Mouse (Mus musculus) liver, embryonic 12.5 days (tissue): ENCODE results near the gene Atg16l2. TPM values are rescaled to one million over a fixed set of nuclear protein-coding genes. Genes with fewer than 3 reads are reported as not detected.
A peak's percentile ranks its signal among the peaks of the same experiment; 100 is the strongest.

ENCODE experiments used
- ATAC-seq: fragments of 200-750 bp; cut with Nextera tagmentation; 2 replicates; pipeline ENCODE4 v1.8.0; 2017; ENCODE audit warnings: moderate number of reproducible peaks, mild to moderate bottlenecking, moderate library complexity
- H3K27ac ChIP-seq: fragments of 300-500 bp; sonication (generic); 2 replicates; pipeline ENCODE4 v1.5.1; 2016; ENCODE audit warnings: mild to moderate bottlenecking
- H3K27me3 ChIP-seq: fragments of 300-500 bp; sonication (generic); replicated peaks from 2 replicates; pipeline ENCODE4 v1.6.1; 2016; ENCODE audit warnings: mild to moderate bottlenecking, moderate library complexity
- H3K36me3 ChIP-seq: fragments of 300-500 bp; sonication (generic); 2 replicates; pipeline ENCODE4 v1.6.1; 2016; ENCODE audit warnings: mild to moderate bottlenecking, moderate library complexity
- H3K4me1 ChIP-seq: fragments of 300-500 bp; sonication (generic); 2 replicates; pipeline ENCODE4 v1.6.1; 2016
- H3K4me2 ChIP-seq: fragments of 300-500 bp; sonication (generic); 2 replicates; pipeline ENCODE4 v1.6.1; 2016; ENCODE audit warnings: mild to moderate bottlenecking, moderate library complexity
- H3K4me3 ChIP-seq: fragments of 300-500 bp; sonication (generic); 2 replicates; pipeline ENCODE4 v1.5.1; 2016; ENCODE audit warnings: mild to moderate bottlenecking, moderate library complexity
- H3K9ac ChIP-seq: fragments of 300-500 bp; sonication (generic); 2 replicates; pipeline ENCODE4 v1.6.1; 2016; ENCODE audit warnings: mild to moderate bottlenecking, moderate library complexity
- H3K9me3 ChIP-seq: fragments of 300-500 bp; sonication (generic); replicated peaks from 2 replicates; pipeline ENCODE4 v1.6.1; 2016; ENCODE audit warnings: mild to moderate bottlenecking, moderate library complexity
- WGBS: fragments of 180-500 bp; shearing (Covaris S2); methylation state at CpG from one replicate; pipeline ENCODE4 v1.1.7; 2016; ENCODE audit not compliant: insufficient replicate concordance; 5-methylcytosine and 5-hydroxymethylcytosine counted together
- polyA plus RNA-seq: library from polyadenylated mRNA; unstranded; fragments of >200 nt; fragmentation: Nextera tagmentation; extraction: Ambion mirVana; gene quantifications from 2 replicates; pipeline ENCODE4 v1.2.1, GENCODE M21; 2016

The Atg16l2 gene
- polyA plus RNA-seq, 1 experiment from 2014 or later: 5.7 TPM

DNA sequence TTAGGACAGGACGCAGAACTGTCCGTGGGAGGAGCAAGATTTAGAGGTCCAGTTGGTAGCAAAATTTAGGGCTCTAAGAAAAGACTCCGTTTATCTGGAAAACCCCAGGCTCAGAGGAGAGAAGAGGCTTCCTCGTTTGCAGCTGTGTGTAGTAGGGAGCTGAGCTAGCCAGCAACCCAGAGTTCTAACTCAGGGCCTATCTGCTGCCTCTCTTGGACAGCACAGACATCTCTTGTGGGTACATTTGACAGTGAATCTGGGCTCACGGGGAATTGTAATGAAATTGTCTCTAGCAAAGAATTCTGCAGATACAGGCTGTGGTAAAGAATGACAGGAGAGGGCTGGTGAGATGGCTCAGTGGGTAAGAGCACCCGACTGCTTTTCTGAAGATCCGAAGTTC lies 640 bp upstream of the Atg16l2 start:
- Histone ChIP-seq H3K27ac (no peak overlapping the region), H3K36me3 (no peaks in the 10 kb centered on the region), H3K4me1 (peaks cover 30% of the 10 kb centered on the region), H3K27me3 (peaks cover 46% of the 10 kb centered on the region), H3K4me2 (peak overlapping the region; percentile 97), H3K4me3 (peak overlapping the region; percentile 69), H3K9ac (no peak overlapping the region), H3K9me3 (no peaks in the 10 kb centered on the region)
- WGBS: 48% methylated on average over 7 of the region's 7 CpGs
- ATAC-seq: no peak

DNA sequence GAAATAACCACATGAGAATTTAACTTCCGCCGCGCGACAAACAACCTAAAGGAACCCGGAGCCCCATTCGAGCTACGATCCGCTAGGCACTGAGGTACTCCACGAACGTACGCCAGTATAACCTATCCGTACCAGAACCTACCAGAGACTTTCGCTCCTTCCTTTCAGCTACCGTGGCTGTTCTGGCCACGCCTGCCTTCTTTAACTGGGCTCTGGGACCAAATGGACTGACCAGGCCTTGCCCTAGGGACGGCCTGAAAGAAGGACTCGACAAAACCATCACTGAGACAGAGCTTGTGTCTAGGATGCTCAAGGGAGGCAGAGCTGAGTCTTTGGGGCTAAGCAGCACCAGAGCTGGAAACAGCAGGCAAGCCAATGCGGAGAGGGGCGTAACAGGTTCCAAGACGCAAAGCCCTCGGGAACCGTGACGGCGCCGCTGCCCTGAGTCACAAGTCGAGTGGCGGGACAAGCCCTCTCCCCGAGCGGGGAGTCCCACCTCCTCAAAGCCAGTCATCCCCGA lies 630 bp downstream of the Atg16l2 start:
- H3K27me3 ChIP-seq: peaks cover 58% of the 10 kb centered on the region

DNA sequence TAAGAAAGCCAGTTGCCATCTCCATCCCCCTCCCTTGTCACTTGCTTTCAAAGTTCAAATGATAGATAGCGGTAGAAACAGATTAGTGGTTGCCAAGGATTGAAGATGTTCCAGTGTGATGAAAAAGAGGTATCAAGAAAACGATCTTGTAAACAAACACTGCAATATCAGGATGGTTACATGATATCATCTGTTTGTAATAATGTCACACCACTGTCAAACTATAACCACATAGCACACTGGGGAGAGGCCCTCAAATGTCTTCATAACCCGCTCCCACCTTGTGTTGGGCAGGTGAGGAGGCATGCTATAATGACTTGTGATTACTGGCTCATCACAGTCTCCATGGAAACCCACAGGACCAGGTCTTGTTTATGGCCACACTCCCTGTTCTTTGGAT lies 3.7 kb downstream of the Atg16l2 start:
- Histone ChIP-seq H3K9ac (no peak overlapping the region), H3K4me2 (no peak overlapping the region), H3K4me1 (peaks cover 42% of the 10 kb centered on the region), H3K27me3 (peaks cover 70% of the 10 kb centered on the region), H3K4me3 (no peak overlapping the region), H3K36me3 (no peaks in the 10 kb centered on the region), H3K27ac (no peak overlapping the region), H3K9me3 (no peaks in the 10 kb centered on the region)
- no peak for ATAC-seq
- 74% methylated on average over 3 of the region's 3 CpGs for WGBS

More for the DNA sequence above, 630 bp downstream of the Atg16l2 start:
- H3K27ac ChIP-seq: peak overlapping the region; percentile 54; the same call in 1 of the 2 replicates
- peak overlapping the region; percentile 69 for H3K4me3 ChIP-seq
- H3K4me2 ChIP-seq: peak overlapping the region; percentile 97
- peaks cover 38% of the 10 kb centered on the region for H3K4me1 ChIP-seq
- no peaks in the 10 kb centered on the region for H3K9me3 ChIP-seq
- WGBS: 2% methylated on average over 30 of the region's 30 CpGs
- peak; percentile 6; the same call in 1 of the 2 replicates for ATAC-seq
- H3K9ac ChIP-seq: peak overlapping the region; percentile 63
- H3K36me3 ChIP-seq: no peaks in the 10 kb centered on the region

DNA sequence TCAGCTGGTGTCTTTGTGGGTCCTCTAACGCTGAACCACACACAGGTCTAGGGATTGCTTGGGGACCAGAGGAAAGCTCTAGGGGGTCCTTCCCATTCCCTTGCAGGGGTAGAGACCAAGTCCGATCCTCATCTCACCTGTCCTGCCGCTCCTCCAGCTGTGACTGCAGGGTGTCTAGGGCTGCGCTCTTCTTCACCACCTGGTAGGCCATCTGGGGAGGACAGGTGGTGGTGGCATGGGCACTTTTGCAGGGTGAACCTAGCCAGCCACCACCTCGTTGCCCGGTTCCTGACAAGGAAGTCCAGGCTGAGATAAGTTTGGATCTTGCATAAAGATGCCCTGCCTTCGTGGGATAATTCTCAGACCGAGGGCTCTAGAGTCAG lies 5.0 kb downstream of the Atg16l2 start:
- peaks cover 34% of the 10 kb centered on the region for H3K4me1 ChIP-seq
- no peaks in the 10 kb centered on the region; the same call in 1 of the 2 replicates for H3K36me3 ChIP-seq
- peak overlapping the region; percentile 25 for H3K4me3 ChIP-seq
- H3K27me3 ChIP-seq: peaks cover 67% of the 10 kb centered on the region
- H3K27ac ChIP-seq: no peak overlapping the region
- peak overlapping the region; percentile 39; the same call in 1 of the 2 replicates for H3K9ac ChIP-seq
- no peaks in the 10 kb centered on the region for H3K9me3 ChIP-seq
- 41% methylated on average over 8 of the region's 8 CpGs for WGBS
- ATAC-seq: no peak
- peak overlapping the region; percentile 59 for H3K4me2 ChIP-seq

DNA sequence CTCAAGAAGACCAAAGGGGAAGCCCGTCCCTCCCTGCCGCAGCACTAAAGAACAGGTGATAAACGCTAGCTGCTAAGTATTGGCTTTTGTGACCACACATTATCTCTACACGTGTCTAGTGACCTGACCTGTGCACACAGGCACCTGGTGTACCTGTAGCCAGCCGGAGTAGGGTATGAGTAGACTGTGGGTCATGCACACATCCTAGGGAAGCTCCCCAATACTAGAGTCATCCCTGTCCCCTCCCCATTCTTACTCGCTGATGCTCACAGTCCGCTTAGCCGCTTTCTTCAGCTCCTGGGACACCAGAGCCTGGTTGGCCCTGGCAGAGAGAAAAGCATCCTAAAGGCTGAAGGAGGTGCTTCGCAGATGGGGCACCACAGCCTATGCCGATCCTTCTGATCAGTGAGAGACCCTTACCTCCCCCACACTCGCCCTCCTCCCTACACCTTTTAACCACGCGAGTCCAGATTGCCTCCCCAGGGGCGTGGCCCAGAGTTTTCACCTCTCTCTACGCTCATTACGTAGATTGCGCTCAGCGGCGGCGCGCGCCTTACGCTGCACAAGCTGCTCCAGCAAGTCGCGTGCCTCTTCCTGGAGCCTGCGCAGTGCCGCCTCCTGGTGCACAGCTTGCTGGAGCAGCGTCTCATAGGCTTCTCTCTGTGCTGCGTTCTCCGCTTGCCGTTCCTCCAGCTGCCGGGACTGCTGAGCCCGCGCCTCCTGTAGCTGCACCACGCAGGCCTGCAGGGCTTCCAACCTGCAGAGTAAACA lies 5.6 kb downstream of the Atg16l2 start:
- Histone ChIP-seq H3K4me1 (peaks cover 29% of the 10 kb centered on the region), H3K27me3 (peaks cover 62% of the 10 kb centered on the region), H3K4me2 (peak overlapping the region; percentile 59), H3K36me3 (no peaks in the 10 kb centered on the region; the same call in 1 of the 2 replicates), H3K9ac (no peak overlapping the region; the same call in 1 of the 2 replicates), H3K4me3 (peak overlapping the region; percentile 25), H3K9me3 (no peaks in the 10 kb centered on the region), H3K27ac (no peak overlapping the region)
- 18% methylated on average over 35 of the region's 35 CpGs for WGBS
- ATAC-seq: peak; percentile 52

DNA sequence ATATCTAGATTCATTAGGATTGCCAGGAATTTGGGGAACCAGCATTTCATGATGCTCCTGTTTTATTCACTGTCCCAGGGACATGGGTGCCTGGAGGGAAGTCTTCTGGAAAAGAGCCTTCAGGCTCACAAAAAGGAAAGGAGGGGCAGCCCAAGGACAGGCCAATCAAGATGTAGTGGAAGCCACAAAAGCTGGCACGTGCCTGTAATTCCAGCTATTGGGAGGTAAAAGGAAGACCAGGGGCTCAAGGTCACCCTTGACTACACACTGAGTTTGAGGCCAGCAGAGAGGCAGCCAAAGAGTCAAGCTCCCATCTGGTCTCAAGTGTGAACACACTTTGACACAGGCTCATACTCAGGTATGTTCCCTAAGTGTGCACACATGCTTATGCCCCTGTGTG lies 6.6 kb downstream of the Atg16l2 start:
- WGBS: 59% methylated on average over 1 of the region's 1 CpGs
- H3K27me3 ChIP-seq: peaks cover 52% of the 10 kb centered on the region
- H3K27ac ChIP-seq: no peak overlapping the region
- H3K4me1 ChIP-seq: peaks cover 19% of the 10 kb centered on the region
- H3K36me3 ChIP-seq: peaks cover 1% of the 10 kb centered on the region
- no peak for ATAC-seq
- no peak overlapping the region for H3K4me2 ChIP-seq
- H3K9me3 ChIP-seq: no peaks in the 10 kb centered on the region
- no peak overlapping the region for H3K9ac ChIP-seq
- H3K4me3 ChIP-seq: no peak overlapping the region

DNA sequence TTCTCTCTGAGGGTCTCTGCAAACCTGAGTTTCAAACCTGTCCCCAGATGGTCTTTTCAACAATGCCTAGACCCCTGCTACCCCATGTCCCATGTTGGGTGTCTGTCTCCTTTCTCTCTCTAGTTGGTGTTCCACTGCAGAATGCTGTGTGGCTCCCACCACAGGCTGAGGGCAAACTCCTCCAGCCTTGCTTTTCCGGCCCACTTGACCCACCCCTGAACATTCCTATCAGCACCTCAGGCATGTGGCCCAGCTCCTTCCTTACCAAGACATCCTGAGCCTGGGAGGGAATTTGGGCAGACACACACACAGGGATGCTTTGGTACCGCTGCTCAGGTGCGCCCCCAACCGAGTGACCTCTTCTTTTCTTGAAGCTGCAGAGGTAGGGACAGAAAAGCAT lies 8.4 kb downstream of the Atg16l2 start:
- H3K36me3 ChIP-seq: peaks cover 11% of the 10 kb centered on the region
- 58% methylated on average over 4 of the region's 4 CpGs for WGBS
- H3K4me2 ChIP-seq: no peak overlapping the region
- ATAC-seq: no peak
- H3K4me3 ChIP-seq: no peak overlapping the region
- H3K4me1 ChIP-seq: peaks cover 12% of the 10 kb centered on the region
- no peaks in the 10 kb centered on the region for H3K9me3 ChIP-seq
- no peak overlapping the region for H3K9ac ChIP-seq
- H3K27me3 ChIP-seq: peaks cover 34% of the 10 kb centered on the region
- no peak overlapping the region for H3K27ac ChIP-seq

DNA sequence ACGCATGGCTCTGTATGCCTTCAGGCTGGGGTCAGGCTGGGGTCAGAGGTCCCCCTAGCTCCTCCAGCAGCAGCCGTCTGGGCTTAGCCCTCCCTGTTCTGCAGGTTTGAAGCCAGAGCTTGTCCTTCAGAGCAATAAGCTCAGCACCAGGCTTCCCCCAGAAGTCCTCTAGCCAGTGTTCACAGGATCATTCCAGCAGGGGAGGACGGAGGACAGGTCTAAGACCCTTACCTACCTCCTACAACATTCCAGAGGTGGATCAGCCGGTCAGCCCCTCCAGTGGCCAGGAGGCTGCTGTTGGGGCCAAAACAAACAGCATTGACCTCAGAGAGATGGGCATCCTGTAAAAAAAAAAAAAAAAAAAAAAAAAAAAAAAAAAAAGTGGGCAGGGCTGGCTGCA lies 8.9 kb downstream of the Atg16l2 start:
- H3K4me2 ChIP-seq: no peak overlapping the region
- H3K36me3 ChIP-seq: peaks cover 11% of the 10 kb centered on the region
- no peak overlapping the region for H3K27ac ChIP-seq
- H3K9ac ChIP-seq: no peak overlapping the region
- no peak for ATAC-seq
- peaks cover 12% of the 10 kb centered on the region for H3K4me1 ChIP-seq
- H3K27me3 ChIP-seq: peaks cover 29% of the 10 kb centered on the region
- H3K9me3 ChIP-seq: no peaks in the 10 kb centered on the region
- 56% methylated on average over 4 of the region's 4 CpGs for WGBS
- no peak overlapping the region for H3K4me3 ChIP-seq

DNA sequence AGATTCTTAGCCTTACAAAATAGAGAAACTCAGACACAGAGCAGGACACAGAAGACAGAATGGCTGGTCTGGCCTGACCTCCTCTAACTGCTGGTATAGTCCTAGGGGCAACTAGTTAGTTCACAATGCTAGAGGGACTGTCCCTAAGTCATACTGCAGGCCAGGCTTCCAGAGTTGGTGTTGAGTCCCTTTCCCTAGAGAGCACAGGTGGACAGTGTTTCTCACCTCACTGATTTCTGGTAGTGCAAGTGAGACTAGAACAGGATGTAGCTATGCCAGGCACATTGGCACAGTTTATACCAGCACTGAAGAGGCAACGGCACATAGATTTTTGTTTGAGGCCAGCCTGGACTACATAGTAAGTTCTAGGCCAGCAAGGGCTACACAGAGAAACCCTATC lies 9.4 kb downstream of the Atg16l2 start:
- Histone ChIP-seq H3K4me2 (no peak overlapping the region), H3K4me3 (no peak overlapping the region), H3K9me3 (no peaks in the 10 kb centered on the region), H3K27ac (no peak overlapping the region), H3K27me3 (peaks cover 24% of the 10 kb centered on the region), H3K9ac (no peak overlapping the region), H3K36me3 (peaks cover 11% of the 10 kb centered on the region), H3K4me1 (peaks cover 12% of the 10 kb centered on the region)
- no peak for ATAC-seq
- WGBS: 82% methylated on average over 1 of the region's 1 CpGs

DNA sequence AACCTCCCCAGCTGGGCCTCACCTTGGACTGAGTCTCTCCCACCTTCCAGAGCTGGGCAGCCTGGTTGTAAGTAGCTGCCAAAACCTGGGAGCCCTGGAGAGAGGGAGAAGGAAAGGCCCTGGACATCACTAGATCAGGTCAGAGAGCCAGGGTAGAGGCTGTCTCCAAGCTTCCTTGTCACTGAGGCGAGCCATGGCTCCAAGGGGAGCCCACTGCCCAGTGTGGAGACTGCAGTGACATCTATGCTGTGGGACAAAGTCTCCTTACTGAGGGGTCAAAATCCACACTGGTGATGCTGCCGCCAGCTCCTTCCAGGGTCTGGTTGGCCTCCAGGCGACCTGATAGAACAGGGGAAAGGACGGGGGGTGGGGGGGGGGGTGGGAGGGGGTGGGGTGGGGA lies 10.0 kb downstream of the Atg16l2 start:
- Histone ChIP-seq H3K27me3 (peaks cover 18% of the 10 kb centered on the region), H3K4me1 (peaks cover 10% of the 10 kb centered on the region), H3K36me3 (peaks cover 11% of the 10 kb centered on the region), H3K4me2 (no peak overlapping the region), H3K9ac (no peak overlapping the region), H3K9me3 (no peaks in the 10 kb centered on the region), H3K4me3 (no peak overlapping the region), H3K27ac (no peak overlapping the region)
- ATAC-seq: no peak
- 70% methylated on average over 3 of the region's 4 CpGs for WGBS

DNA sequence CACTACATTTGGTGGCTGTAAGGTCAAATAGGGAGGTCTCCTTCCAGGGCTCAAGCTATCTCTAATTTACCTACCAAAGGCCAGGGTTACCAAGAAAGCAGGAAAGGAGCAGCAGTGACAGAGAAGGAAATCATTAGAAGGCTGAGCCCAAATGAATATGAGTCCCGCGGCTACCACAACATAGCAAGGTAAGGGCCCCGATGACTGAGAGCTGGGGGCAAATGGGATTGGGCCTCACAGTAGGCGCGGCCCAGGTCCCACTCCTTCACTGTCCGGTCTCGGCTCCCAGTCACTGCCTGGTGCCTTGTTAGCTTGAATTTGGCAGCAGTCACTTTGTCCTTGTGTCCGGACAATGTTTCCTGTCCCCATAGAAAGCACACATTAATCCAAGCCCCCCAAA lies 10.4 kb downstream of the Atg16l2 start:
- 79% methylated on average over 8 of the region's 8 CpGs for WGBS
- ATAC-seq: no peak
- no peak overlapping the region for H3K4me2 ChIP-seq
- H3K27me3 ChIP-seq: peaks cover 14% of the 10 kb centered on the region
- H3K9ac ChIP-seq: no peak overlapping the region
- no peak overlapping the region for H3K4me3 ChIP-seq
- peaks cover 6% of the 10 kb centered on the region for H3K4me1 ChIP-seq
- H3K36me3 ChIP-seq: peaks cover 11% of the 10 kb centered on the region
- no peaks in the 10 kb centered on the region for H3K9me3 ChIP-seq
- H3K27ac ChIP-seq: no peak overlapping the region

DNA sequence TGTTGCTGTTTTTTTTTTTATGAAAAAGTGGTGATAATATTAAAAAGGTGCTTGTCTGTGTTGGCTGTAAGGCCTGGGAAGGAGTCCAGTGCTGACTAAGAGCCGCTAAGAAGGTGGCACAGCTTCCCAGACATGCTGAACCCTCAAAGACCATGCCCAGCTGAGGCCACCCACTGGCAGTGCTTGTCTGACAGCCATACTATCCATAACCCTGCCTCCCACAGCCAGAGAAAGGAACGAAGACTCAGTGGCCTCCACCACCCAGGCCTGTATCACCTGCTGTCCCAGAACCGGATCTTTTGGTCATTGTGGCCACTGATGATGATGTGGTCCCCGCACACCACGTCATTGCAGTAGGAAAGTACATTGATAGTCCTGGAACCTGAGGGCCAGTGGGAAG lies 10.8 kb downstream of the Atg16l2 start:
- peaks cover 11% of the 10 kb centered on the region for H3K36me3 ChIP-seq
- no peak overlapping the region for H3K27ac ChIP-seq
- ATAC-seq: no peak
- no peak overlapping the region for H3K4me3 ChIP-seq
- 78% methylated on average over 5 of the region's 5 CpGs for WGBS
- H3K27me3 ChIP-seq: peaks cover 10% of the 10 kb centered on the region; the same call in 1 of the 2 replicates
- H3K9ac ChIP-seq: no peak overlapping the region
- H3K4me1 ChIP-seq: peaks cover 1% of the 10 kb centered on the region
- H3K4me2 ChIP-seq: no peak overlapping the region
- H3K9me3 ChIP-seq: no peaks in the 10 kb centered on the region
